Mouse (Mus musculus): ENCODE data around the gene Sgta.
"Not testable (repeated sequence)": the region's sequence is repeated elsewhere in the genome, so short reads cannot be mapped to it uniquely, and the experiment has no call there.

The Sgta gene

GRCm38 (mm10) chr10:81059603-81060543 lies at the start of gene Sgta:
Gene Sgta (minus strand): TSS chr10:81060181.
- DNase-seq (ENCODE audit: low spot score in 2 of 2): peak; percentile 100

GRCm38 (mm10) chr10:81106113-81106721 lies 46.2 kb upstream of the Sgta start:
- peak; percentile 68 to 82 for DNase-seq (ENCODE audit: low spot score in 2 of 2)

GRCm38 (mm10) chr10:81105565-81106112 lies 45.7 kb upstream of the Sgta start, which contains the start of gene Map2k2:
Gene Map2k2 (plus strand): TSS chr10:81105915.
- peak; percentile 86 to 95 for DNase-seq (ENCODE audit: low spot score in 2 of 2)

GRCm38 (mm10) chr10:81094931-81095678 lies 35.1 kb upstream of the Sgta start:
- DNase-seq (ENCODE audit: low spot score in 2 of 2): no peak

GRCm38 (mm10) chr10:81092465-81093250 lies 32.7 kb upstream of the Sgta start:
- no peak for DNase-seq (ENCODE audit: low spot score in 2 of 2)

GRCm38 (mm10) chr10:81090621-81091020 lies 30.6 kb upstream of the Sgta start:
- DNase-seq (ENCODE audit: low spot score in 2 of 2): no peak

- no peak for DNase-seq (ENCODE audit: low spot score in 2 of 2)
Observed at GRCm38 (mm10) chr10:81089216-81089615, 29.2 kb upstream of the Sgta start.

- DNase-seq (ENCODE audit: low spot score in 2 of 2): no peak
Observed at GRCm38 (mm10) chr10:81087021-81087420, 27.0 kb upstream of the Sgta start.

GRCm38 (mm10) chr10:81082168-81082960 lies 22.4 kb upstream of the Sgta start:
- peak in 1 of 2 experiments; percentile 85 for DNase-seq (ENCODE audit: low spot score in 2 of 2)

- DNase-seq (ENCODE audit: low spot score in 2 of 2): no peak
Observed at GRCm38 (mm10) chr10:81080008-81080655, 20.2 kb upstream of the Sgta start.

- DNase-seq (ENCODE audit: low spot score in 2 of 2): no peak
Observed at GRCm38 (mm10) chr10:81077916-81078315, 17.9 kb upstream of the Sgta start.

- DNase-seq (ENCODE audit: low spot score in 2 of 2): no peak
Observed at GRCm38 (mm10) chr10:81076356-81076755, 16.4 kb upstream of the Sgta start.

- DNase-seq (ENCODE audit: low spot score in 2 of 2): no peak
Observed at GRCm38 (mm10) chr10:81075734-81076133, 15.8 kb upstream of the Sgta start.

- DNase-seq (ENCODE audit: low spot score in 2 of 2): no peak
Observed at GRCm38 (mm10) chr10:81073464-81073863, 13.5 kb upstream of the Sgta start.

- DNase-seq (ENCODE audit: low spot score in 2 of 2): no peak
Observed at GRCm38 (mm10) chr10:81072290-81072689, 12.3 kb upstream of the Sgta start.

GRCm38 (mm10) chr10:81069836-81070235 lies 9.9 kb upstream of the Sgta start, which contains the start of gene Thop1:
Gene Thop1 (plus strand): TSS chr10:81070035.
- DNase-seq (ENCODE audit: low spot score in 2 of 2): peak; percentile 97 to 98

GRCm38 (mm10) chr10:81068706-81069105 lies 8.7 kb upstream of the Sgta start:
- no peak for DNase-seq (ENCODE audit: low spot score in 2 of 2)

- DNase-seq (ENCODE audit: low spot score in 2 of 2): not testable (repeated sequence)
Observed at GRCm38 (mm10) chr10:81064519-81064918, 4.5 kb upstream of the Sgta start.

- no peak for DNase-seq (ENCODE audit: low spot score in 2 of 2)
Observed at GRCm38 (mm10) chr10:81062710-81063109, 2.7 kb upstream of the Sgta start.

- DNase-seq (ENCODE audit: low spot score in 2 of 2): no peak
Observed at GRCm38 (mm10) chr10:81058896-81059295, 1.1 kb downstream of the Sgta start.
